Mouse (Mus musculus): ENCODE data around the gene Ly75. TPM values are rescaled to one million over a fixed set of nuclear protein-coding genes. Genes with fewer than 3 reads are reported as not detected.

Ly75 gene
- polyA plus RNA-seq, 1 experiment = 0.72 TPM

GRCm38 (mm10) chr2:60347875-60348274 lies 35.2 kb downstream of the Ly75 start:
- Histone ChIP-seq H3K4me3 (ENCODE audit: insufficient read depth, low read depth, low read length) (no peak overlapping the region), H3K36me3 (ENCODE audit: control insufficient read depth, insufficient read depth, low read length) (no peaks in the 10 kb centered on the region), H3K27ac (ENCODE audit: insufficient read depth, low read depth, low read length) (no peak overlapping the region), H3K27me3 (replicated peaks; ENCODE audit: control insufficient read depth, insufficient read depth, low read length) (no peaks in the 10 kb centered on the region), H3K4me1 (ENCODE audit: control insufficient read depth, insufficient read depth, low read length) (no peaks in the 10 kb centered on the region)
- TF ChIP-seq CTCF (conservative IDR thresholded peaks at IDR 0.05; ENCODE audit: insufficient read depth, insufficient read length, low read depth, low read length) (no peak), POLR2A (IDR thresholded peaks at IDR 0.05; ENCODE audit: low read depth, low read length) (no peak)
- DNase-seq = no peak
- WGBS = 85% methylated on average over 7 of the region's 7 CpGs

GRCm38 (mm10) chr2:60346531-60346930 lies 36.6 kb downstream of the Ly75 start:
- Histone ChIP-seq H3K4me1 (ENCODE audit: control insufficient read depth, insufficient read depth, low read length) (no peaks in the 10 kb centered on the region), H3K27ac (ENCODE audit: insufficient read depth, low read depth, low read length) (no peak overlapping the region), H3K27me3 (replicated peaks; ENCODE audit: control insufficient read depth, insufficient read depth, low read length) (no peaks in the 10 kb centered on the region), H3K36me3 (ENCODE audit: control insufficient read depth, insufficient read depth, low read length) (no peaks in the 10 kb centered on the region), H3K4me3 (ENCODE audit: insufficient read depth, low read depth, low read length) (no peak overlapping the region)
- 77% methylated on average over 8 of the region's 8 CpGs for WGBS
- TF ChIP-seq CTCF (conservative IDR thresholded peaks at IDR 0.05; ENCODE audit: insufficient read depth, insufficient read length, low read depth, low read length) (no peak), POLR2A (IDR thresholded peaks at IDR 0.05; ENCODE audit: low read depth, low read length) (no peak)
- no peak for DNase-seq

- no peak for DNase-seq
- Histone ChIP-seq H3K4me1 (ENCODE audit: control insufficient read depth, insufficient read depth, low read length) (no peaks in the 10 kb centered on the region), H3K27ac (ENCODE audit: insufficient read depth, low read depth, low read length) (no peak overlapping the region), H3K36me3 (ENCODE audit: control insufficient read depth, insufficient read depth, low read length) (no peaks in the 10 kb centered on the region), H3K27me3 (replicated peaks; ENCODE audit: control insufficient read depth, insufficient read depth, low read length) (no peaks in the 10 kb centered on the region), H3K4me3 (ENCODE audit: insufficient read depth, low read depth, low read length) (no peak overlapping the region)
- TF ChIP-seq CTCF (conservative IDR thresholded peaks at IDR 0.05; ENCODE audit: insufficient read depth, insufficient read length, low read depth, low read length) = no peak
- no peak for TF ChIP-seq POLR2A (IDR thresholded peaks at IDR 0.05; ENCODE audit: low read depth, low read length)
- WGBS = 95% methylated on average over 7 of the region's 7 CpGs
Measured at GRCm38 (mm10) chr2:60345717-60346116, 37.4 kb downstream of the Ly75 start.

GRCm38 (mm10) chr2:60343607-60344289 lies 39.4 kb downstream of the Ly75 start:
- Histone ChIP-seq H3K27ac (ENCODE audit: insufficient read depth, low read depth, low read length) (no peak overlapping the region), H3K4me3 (ENCODE audit: insufficient read depth, low read depth, low read length) (no peak overlapping the region), H3K27me3 (replicated peaks; ENCODE audit: control insufficient read depth, insufficient read depth, low read length) (no peaks in the 10 kb centered on the region), H3K36me3 (ENCODE audit: control insufficient read depth, insufficient read depth, low read length) (no peaks in the 10 kb centered on the region), H3K4me1 (ENCODE audit: control insufficient read depth, insufficient read depth, low read length) (no peaks in the 10 kb centered on the region)
- WGBS = 88% methylated on average over 11 of the region's 11 CpGs
- no peak for DNase-seq
- TF ChIP-seq POLR2A (IDR thresholded peaks at IDR 0.05; ENCODE audit: low read depth, low read length) (no peak), CTCF (conservative IDR thresholded peaks at IDR 0.05; ENCODE audit: insufficient read depth, insufficient read length, low read depth, low read length) (no peak)

GRCm38 (mm10) chr2:60342107-60342880 lies 40.8 kb downstream of the Ly75 start:
- TF ChIP-seq CTCF (conservative IDR thresholded peaks at IDR 0.05; ENCODE audit: insufficient read depth, insufficient read length, low read depth, low read length) (no peak), POLR2A (IDR thresholded peaks at IDR 0.05; ENCODE audit: low read depth, low read length) (no peak)
- 0 out of 2 replicates have a peak, but pooled peaks cover 4% of the 10 kb centered on the region for H3K4me1 ChIP-seq (ENCODE audit: control insufficient read depth, insufficient read depth, low read length)
- 64% methylated on average over 4 of the region's 4 CpGs for WGBS
- no peaks in the 10 kb centered on the region for H3K36me3 ChIP-seq (ENCODE audit: control insufficient read depth, insufficient read depth, low read length)
- no peak overlapping the region for H3K27ac ChIP-seq (ENCODE audit: insufficient read depth, low read depth, low read length)
- H3K27me3 ChIP-seq (replicated peaks; ENCODE audit: control insufficient read depth, insufficient read depth, low read length) = no peaks in the 10 kb centered on the region
- no peak for DNase-seq
- no peak overlapping the region for H3K4me3 ChIP-seq (ENCODE audit: insufficient read depth, low read depth, low read length)

- H3K27me3 ChIP-seq (replicated peaks; ENCODE audit: control insufficient read depth, insufficient read depth, low read length) = no peaks in the 10 kb centered on the region
- DNase-seq = peak; percentile 49
- 29% methylated on average over 9 of the region's 9 CpGs for WGBS
- H3K4me3 ChIP-seq (ENCODE audit: insufficient read depth, low read depth, low read length) = no peak overlapping the region
- H3K27ac ChIP-seq (ENCODE audit: insufficient read depth, low read depth, low read length) = no peak overlapping the region
- H3K36me3 ChIP-seq (ENCODE audit: control insufficient read depth, insufficient read depth, low read length) = no peaks in the 10 kb centered on the region
- no peak for TF ChIP-seq CTCF (conservative IDR thresholded peaks at IDR 0.05; ENCODE audit: insufficient read depth, insufficient read length, low read depth, low read length)
- TF ChIP-seq POLR2A (IDR thresholded peaks at IDR 0.05; ENCODE audit: low read depth, low read length) = no peak
- 0 out of 2 replicates have a peak, but pooled peaks cover 4% of the 10 kb centered on the region for H3K4me1 ChIP-seq (ENCODE audit: control insufficient read depth, insufficient read depth, low read length)
Measured at GRCm38 (mm10) chr2:60337937-60338336, 45.2 kb downstream of the Ly75 start.

GRCm38 (mm10) chr2:60328641-60329040 lies 54.5 kb downstream of the Ly75 start:
- WGBS = 93% methylated on average over 10 of the region's 10 CpGs
- no peak overlapping the region for H3K4me3 ChIP-seq (ENCODE audit: insufficient read depth, low read depth, low read length)
- DNase-seq = no peak
- no peaks in the 10 kb centered on the region for H3K4me1 ChIP-seq (ENCODE audit: control insufficient read depth, insufficient read depth, low read length)
- TF ChIP-seq POLR2A (IDR thresholded peaks at IDR 0.05; ENCODE audit: low read depth, low read length) = no peak
- no peaks in the 10 kb centered on the region for H3K27me3 ChIP-seq (replicated peaks; ENCODE audit: control insufficient read depth, insufficient read depth, low read length)
- H3K27ac ChIP-seq (ENCODE audit: insufficient read depth, low read depth, low read length) = no peak overlapping the region
- H3K36me3 ChIP-seq (ENCODE audit: control insufficient read depth, insufficient read depth, low read length) = no peaks in the 10 kb centered on the region

Measured in kidney, adult 2 months (tissue).